Mouse (Mus musculus) embryonic fibroblast, embryonic 13.5 days (primary cell): ENCODE measurements around the gene Khdc4. TPM values are rescaled to one million over a fixed set of nuclear protein-coding genes. Genes with fewer than 3 reads are reported as not detected.

ENCODE experiments used
- H3K27ac ChIP-seq: 2 replicates; pipeline ENCODE4 v1.5.1; 2012; ENCODE audit warnings: low read length, control low read depth, inconsistent platforms; ENCODE audit not compliant: insufficient read depth
- H3K4me1 ChIP-seq: 2 replicates; pipeline ENCODE4 v1.6.1; 2011; ENCODE audit warnings: low read length; ENCODE audit not compliant: control insufficient read depth, insufficient read depth
- H3K4me3 ChIP-seq: 2 replicates; pipeline ENCODE4 v1.5.1; 2011; ENCODE audit warnings: mild to moderate bottlenecking, control low read depth, low read length; ENCODE audit not compliant: insufficient read depth
- CTCF ChIP-seq: IDR thresholded peaks from 2 replicates; pipeline ENCODE4 v1.5.1; 2011; ENCODE audit warnings: mild to moderate bottlenecking, control low read depth, low read length, moderate library complexity, borderline replicate concordance; ENCODE audit not compliant: insufficient read depth
- POLR2A ChIP-seq: IDR thresholded peaks from 2 replicates; pipeline ENCODE4 v1.6.1; 2011; ENCODE audit warnings: low read depth, mild to moderate bottlenecking, control low read depth, low read length, moderate library complexity
- polyA plus RNA-seq: library from polyadenylated mRNA; stranded (reverse); fragments of >200 nt; gene quantifications from 2 replicates; pipeline ENCODE4 v1.2.4, GENCODE M21; 2011; ENCODE audit warnings: low read depth; ENCODE audit not compliant: missing spikeins, insufficient read length

Gene Khdc4
- polyA plus RNA-seq, 1 experiment = 68.9 TPM

GRCm38 (mm10) chr3:88647779-88648413 is 37.7 kb upstream of the Khdc4 start:
- TF ChIP-seq CTCF (no peak), POLR2A (no peak)
- H3K4me3 ChIP-seq = no peak overlapping the region

GRCm38 (mm10) chr3:88648452-88649168 is 37.0 kb upstream of the Khdc4 start:
- Histone ChIP-seq H3K4me3 (no peak overlapping the region), H3K27ac (no peak overlapping the region), H3K4me1 (no peaks in the 10 kb centered on the region)
- TF ChIP-seq CTCF = no peak
- no peak for TF ChIP-seq POLR2A

More at GRCm38 (mm10) chr3:88647779-88648413, 37.7 kb upstream of the Khdc4 start:
- no peak overlapping the region for H3K27ac ChIP-seq
- H3K4me1 ChIP-seq = no peaks in the 10 kb centered on the region

GRCm38 (mm10) chr3:88649186-88649585 is 36.4 kb upstream of the Khdc4 start:
- Histone ChIP-seq H3K27ac (no peak overlapping the region), H3K4me1 (no peaks in the 10 kb centered on the region), H3K4me3 (no peak overlapping the region)
- TF ChIP-seq CTCF = no peak
- no peak for TF ChIP-seq POLR2A

- Histone ChIP-seq H3K4me3 (no peak overlapping the region), H3K4me1 (peaks cover 5% of the 10 kb centered on the region), H3K27ac (no peak overlapping the region)
- TF ChIP-seq CTCF (no peak), POLR2A (no peak)
Measured at GRCm38 (mm10) chr3:88649967-88650366, 35.6 kb upstream of the Khdc4 start.

- Histone ChIP-seq H3K4me3 (no peak overlapping the region), H3K27ac (no peak overlapping the region), H3K4me1 (peaks cover 5% of the 10 kb centered on the region)
- no peak for TF ChIP-seq CTCF
- no peak for TF ChIP-seq POLR2A
Measured at GRCm38 (mm10) chr3:88650713-88651504, 34.7 kb upstream of the Khdc4 start.

- no peak overlapping the region for H3K4me3 ChIP-seq
- no peak overlapping the region for H3K27ac ChIP-seq
- TF ChIP-seq CTCF (no peak), POLR2A (no peak)
- peaks cover 5% of the 10 kb centered on the region for H3K4me1 ChIP-seq
Measured at GRCm38 (mm10) chr3:88651669-88652618, 33.7 kb upstream of the Khdc4 start.

GRCm38 (mm10) chr3:88652846-88653515 is 32.6 kb upstream of the Khdc4 start, which contains the start of gene Rxfp4:
Rxfp4 (minus strand) TSS chr3:88653142.
- H3K27ac ChIP-seq = no peak within 1 kb of the TSS
- H3K4me1 ChIP-seq = peaks cover 5% of the 10 kb centered on the region
- no peak within 1 kb of the TSS for H3K4me3 ChIP-seq
- TF ChIP-seq POLR2A = no peak
- no peak for TF ChIP-seq CTCF

- Histone ChIP-seq H3K4me3 (no peak overlapping the region), H3K27ac (no peak overlapping the region), H3K4me1 (peaks cover 5% of the 10 kb centered on the region)
- no peak for TF ChIP-seq POLR2A
- no peak for TF ChIP-seq CTCF
Measured at GRCm38 (mm10) chr3:88653516-88654370, 31.9 kb upstream of the Khdc4 start.
